Mouse (Mus musculus): ENCODE data around the gene Hopx.

DNA sequence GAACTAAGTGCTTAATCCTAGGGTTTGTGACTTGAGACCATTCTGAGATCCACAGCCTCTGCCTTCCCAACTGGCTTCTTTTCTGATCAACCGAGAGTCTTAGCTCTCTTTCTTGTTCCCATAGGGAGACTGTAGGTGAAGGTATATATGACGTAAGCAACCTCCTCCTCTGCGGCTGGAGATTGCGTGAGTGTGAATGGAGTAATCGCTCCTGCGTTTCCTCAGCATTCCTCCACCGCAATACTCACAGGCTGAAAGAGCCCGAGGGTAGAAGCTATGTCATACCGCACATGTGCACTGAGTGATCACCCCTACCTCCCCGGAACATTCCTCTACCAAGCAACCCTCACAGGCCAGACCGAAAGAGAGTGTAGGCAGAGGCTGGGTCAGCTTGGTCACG is 40.6 kb upstream of the Hopx start:
- TF ChIP-seq HCFC1 (IDR thresholded peaks at IDR 0.05; ENCODE audit: borderline replicate concordance, insufficient read depth, low read length) (no peak), MAFK (IDR thresholded peaks at IDR 0.05; ENCODE audit: insufficient read depth, low read depth, low read length) (no peak), ZC3H11A (IDR thresholded peaks at IDR 0.05; ENCODE audit: borderline replicate concordance, low read depth, low read length) (no peak), ZNF384 (IDR thresholded peaks at IDR 0.05; ENCODE audit: low read depth, low read length) (no peak), CHD2 (IDR thresholded peaks at IDR 0.05; ENCODE audit: low read depth, low read length) (no peak)

Measured in ES-E14 (cell line).